Mouse (Mus musculus) kidney, adult 2 months (tissue): Measurements from ENCODE around the gene Tmem183a.

Experiments
- CTCF ChIP-seq: fragments of 200-500 bp; conservative IDR thresholded peaks from 2 replicates; pipeline ENCODE4 v1.5.1; 2011; ENCODE audit warnings: low read depth, mild to moderate bottlenecking, control low read depth, low read length, moderate library complexity, mixed read lengths; ENCODE audit not compliant: insufficient read depth, insufficient read length
- POLR2A ChIP-seq: fragments of 200-500 bp; IDR thresholded peaks from one replicate; pipeline ENCODE4 v1.6.1; 2011; ENCODE audit warnings: low read depth, low read length, control low read depth

- no peak for TF ChIP-seq CTCF
- no peak for TF ChIP-seq POLR2A
Measured at GRCm38 (mm10) chr1:134406414-134406771, 44.6 kb upstream of the Tmem183a start.
